Mouse (Mus musculus): ENCODE measurements around the gene Lamc2. TPM values are rescaled to one million over a fixed set of nuclear protein-coding genes. Genes with fewer than 3 reads are reported as not detected.

The Lamc2 gene
- polyA plus RNA-seq, 1 experiment from 2014 or later = 3.3 TPM

DNA sequence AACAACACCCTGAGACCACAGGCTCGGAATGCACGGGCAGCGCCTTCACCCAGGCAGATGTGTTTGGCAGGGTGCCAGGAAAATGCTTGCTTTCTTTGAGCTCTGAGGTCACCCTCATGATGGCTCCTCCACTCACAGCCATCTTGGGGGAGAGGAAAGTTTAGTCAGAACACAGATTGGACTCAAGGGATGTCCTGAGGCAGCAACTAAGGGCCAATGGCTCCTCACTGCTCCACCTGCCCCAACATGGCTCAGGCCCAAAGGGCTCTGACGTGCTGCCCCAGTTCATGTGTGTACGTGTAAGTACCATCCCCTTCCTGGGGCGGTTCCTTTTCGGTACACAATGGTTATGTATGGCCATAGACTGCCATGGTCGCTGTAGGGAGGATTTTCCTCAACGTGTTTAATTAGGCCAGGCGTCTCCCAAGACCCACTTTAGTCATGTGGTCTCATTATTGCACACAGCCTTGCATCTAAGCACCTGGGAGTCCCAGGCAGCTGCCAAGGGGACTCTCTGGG, 32.6 kb downstream of the Lamc2 start:
- Histone ChIP-seq H3K9ac (ENCODE audit: low read depth, low read length) (no peak overlapping the region), H3K27ac (ENCODE audit: low read depth, low read length) (no peak overlapping the region), H3K36me3 (ENCODE audit: control insufficient read depth, insufficient read depth) (no peaks in the 10 kb centered on the region), H3K4me2 (replicated peaks; ENCODE audit: low read depth) (no peak overlapping the region), H3K4me3 (ENCODE audit: low read depth, low read length) (no peak overlapping the region), H3K27me3 (replicated peaks; ENCODE audit: control insufficient read depth, insufficient read depth, low read length) (no peaks in the 10 kb centered on the region), H3K4me1 (replicated peaks; ENCODE audit: control insufficient read depth, insufficient read depth, low read length) (no peaks in the 10 kb centered on the region), H3K9me3 (ENCODE audit: control insufficient read depth) (no peaks in the 10 kb centered on the region)
- no peak for TF ChIP-seq CTCF (IDR thresholded peaks at IDR 0.05; ENCODE audit: low read depth)
- 53% methylated on average over 10 of the region's 10 CpGs for WGBS
- no peak for ATAC-seq

DNA sequence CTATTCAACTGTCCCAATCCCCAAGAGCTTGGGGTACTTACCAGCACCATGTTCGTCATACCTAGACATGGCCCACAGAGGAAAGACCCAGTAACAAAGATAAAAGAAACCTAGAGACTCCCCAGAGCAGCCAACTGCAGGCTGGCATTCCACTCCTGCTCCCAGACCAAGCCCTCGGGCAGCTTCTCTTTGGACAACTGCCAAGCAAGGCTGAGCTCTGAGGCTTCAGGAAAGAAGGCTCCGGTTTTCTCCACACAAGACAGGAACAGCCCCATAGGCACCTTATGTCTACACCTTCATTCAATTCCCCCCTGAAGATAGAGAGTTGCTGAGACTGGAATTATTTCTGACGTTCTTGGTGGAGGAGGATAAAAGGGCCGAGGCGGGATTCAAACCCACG, 33.7 kb downstream of the Lamc2 start:
- no peaks in the 10 kb centered on the region for H3K36me3 ChIP-seq (ENCODE audit: control insufficient read depth, insufficient read depth)
- H3K27me3 ChIP-seq (replicated peaks; ENCODE audit: control insufficient read depth, insufficient read depth, low read length) = no peaks in the 10 kb centered on the region
- no peaks in the 10 kb centered on the region for H3K9me3 ChIP-seq (ENCODE audit: control insufficient read depth)
- ATAC-seq = no peak
- no peak overlapping the region for H3K9ac ChIP-seq (ENCODE audit: low read depth, low read length)
- no peaks in the 10 kb centered on the region for H3K4me1 ChIP-seq (replicated peaks; ENCODE audit: control insufficient read depth, insufficient read depth, low read length)
- H3K4me2 ChIP-seq (replicated peaks; ENCODE audit: low read depth) = no peak overlapping the region
- 71% methylated on average over 7 of the region's 7 CpGs for WGBS
- no peak overlapping the region for H3K27ac ChIP-seq (ENCODE audit: low read depth, low read length)
- no peak for TF ChIP-seq CTCF (IDR thresholded peaks at IDR 0.05; ENCODE audit: low read depth)
- no peak overlapping the region for H3K4me3 ChIP-seq (ENCODE audit: low read depth, low read length)

DNA sequence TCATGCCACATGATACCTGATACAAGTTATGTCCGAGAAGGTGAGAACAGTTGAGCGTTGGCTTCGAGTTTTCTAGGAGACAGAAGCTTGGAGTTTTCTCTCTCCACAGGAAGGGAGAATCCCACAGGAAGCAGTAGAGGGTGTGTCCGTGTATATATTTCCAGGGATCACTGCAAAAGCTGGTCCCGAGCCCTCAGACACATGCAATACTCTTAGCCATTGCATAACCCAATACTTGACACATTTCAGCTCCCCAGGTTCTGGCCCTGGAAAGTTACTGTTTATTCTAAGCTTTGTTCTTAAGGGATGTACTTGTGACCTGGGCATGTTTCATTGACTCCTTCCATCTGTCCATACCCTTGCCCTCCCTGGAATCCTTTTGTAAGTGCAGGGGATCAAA, 40.5 kb downstream of the Lamc2 start:
- Histone ChIP-seq H3K4me2 (replicated peaks; ENCODE audit: low read depth) (no peak overlapping the region), H3K27ac (ENCODE audit: low read depth, low read length) (no peak overlapping the region), H3K9me3 (ENCODE audit: control insufficient read depth) (no peaks in the 10 kb centered on the region), H3K4me3 (ENCODE audit: low read depth, low read length) (no peak overlapping the region), H3K4me1 (replicated peaks; ENCODE audit: control insufficient read depth, insufficient read depth, low read length) (no peaks in the 10 kb centered on the region), H3K36me3 (ENCODE audit: control insufficient read depth, insufficient read depth) (no peaks in the 10 kb centered on the region), H3K27me3 (replicated peaks; ENCODE audit: control insufficient read depth, insufficient read depth, low read length) (no peaks in the 10 kb centered on the region), H3K9ac (ENCODE audit: low read depth, low read length) (no peak overlapping the region)
- ATAC-seq = no peak
- 67% methylated on average over 5 of the region's 5 CpGs for WGBS
- no peak for TF ChIP-seq CTCF (IDR thresholded peaks at IDR 0.05; ENCODE audit: low read depth)

DNA sequence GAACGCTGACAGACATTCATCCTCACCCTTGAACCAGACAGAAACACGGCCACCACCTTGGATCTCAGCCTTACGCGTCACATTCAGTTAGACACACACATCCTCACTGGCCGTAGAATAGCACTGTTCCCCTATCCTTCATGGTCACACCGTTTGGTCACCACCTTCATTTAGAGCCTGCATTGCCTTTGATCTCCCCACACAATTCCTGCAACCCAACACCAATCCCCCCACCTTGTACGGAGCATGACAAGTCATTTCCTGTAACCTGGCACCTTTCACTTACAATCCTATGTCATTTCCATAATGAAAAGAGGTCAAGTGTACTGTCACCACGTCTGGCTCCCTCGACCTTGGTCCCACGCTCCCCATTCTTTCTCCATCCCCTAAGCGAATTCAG, 42.2 kb downstream of the Lamc2 start:
- H3K4me2 ChIP-seq (replicated peaks; ENCODE audit: low read depth) = no peak overlapping the region
- WGBS = 76% methylated on average over 11 of the region's 11 CpGs
- no peaks in the 10 kb centered on the region for H3K9me3 ChIP-seq (ENCODE audit: control insufficient read depth)
- no peaks in the 10 kb centered on the region for H3K36me3 ChIP-seq (ENCODE audit: control insufficient read depth, insufficient read depth)
- no peak overlapping the region for H3K27ac ChIP-seq (ENCODE audit: low read depth, low read length)
- no peak overlapping the region for H3K4me3 ChIP-seq (ENCODE audit: low read depth, low read length)
- ATAC-seq = no peak
- peaks cover 3% of the 10 kb centered on the region; the same call in 1 of the 2 replicates for H3K4me1 ChIP-seq (replicated peaks; ENCODE audit: control insufficient read depth, insufficient read depth, low read length)
- no peak overlapping the region for H3K9ac ChIP-seq (ENCODE audit: low read depth, low read length)
- no peaks in the 10 kb centered on the region for H3K27me3 ChIP-seq (replicated peaks; ENCODE audit: control insufficient read depth, insufficient read depth, low read length)
- TF ChIP-seq CTCF (IDR thresholded peaks at IDR 0.05; ENCODE audit: low read depth) = no peak

DNA sequence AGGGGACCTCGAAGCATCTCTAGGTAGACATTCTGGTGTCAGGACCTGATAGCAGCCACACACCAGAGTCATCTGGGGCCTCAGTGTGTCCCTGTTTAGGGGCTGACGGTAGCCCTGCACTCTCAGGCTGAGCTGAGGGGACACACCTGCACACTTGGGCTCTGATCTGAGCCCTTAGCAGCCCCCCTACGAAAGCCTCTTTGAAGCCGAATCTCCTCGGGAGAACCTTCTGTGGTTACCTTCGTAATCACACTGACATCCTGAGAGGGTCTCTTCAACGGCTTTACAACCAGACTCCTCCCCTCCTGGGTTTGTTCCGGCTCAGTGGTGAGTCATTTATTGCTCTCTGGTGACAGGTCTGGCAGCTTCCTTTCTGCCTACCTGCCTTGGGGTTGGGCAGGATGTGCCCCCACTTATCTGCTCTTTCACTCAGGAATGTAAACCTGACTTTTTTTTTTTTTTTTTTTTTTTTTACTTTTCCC, 45.5 kb downstream of the Lamc2 start:
- no peaks in the 10 kb centered on the region for H3K27me3 ChIP-seq (replicated peaks; ENCODE audit: control insufficient read depth, insufficient read depth, low read length)
- H3K36me3 ChIP-seq (ENCODE audit: control insufficient read depth, insufficient read depth) = no peaks in the 10 kb centered on the region
- H3K4me3 ChIP-seq (ENCODE audit: low read depth, low read length) = peak overlapping the region; percentile 17; the same call in 1 of the 2 replicates
- ATAC-seq = peak; percentile 88
- H3K4me2 ChIP-seq (replicated peaks; ENCODE audit: low read depth) = peak overlapping the region; percentile 57
- peaks cover 3% of the 10 kb centered on the region; the same call in 1 of the 2 replicates for H3K4me1 ChIP-seq (replicated peaks; ENCODE audit: control insufficient read depth, insufficient read depth, low read length)
- no peak overlapping the region for H3K27ac ChIP-seq (ENCODE audit: low read depth, low read length)
- 7% methylated on average over 8 of the region's 8 CpGs for WGBS
- no peak overlapping the region for H3K9ac ChIP-seq (ENCODE audit: low read depth, low read length)
- H3K9me3 ChIP-seq (ENCODE audit: control insufficient read depth) = no peaks in the 10 kb centered on the region
- TF ChIP-seq CTCF (IDR thresholded peaks at IDR 0.05; ENCODE audit: low read depth) = no peak

DNA sequence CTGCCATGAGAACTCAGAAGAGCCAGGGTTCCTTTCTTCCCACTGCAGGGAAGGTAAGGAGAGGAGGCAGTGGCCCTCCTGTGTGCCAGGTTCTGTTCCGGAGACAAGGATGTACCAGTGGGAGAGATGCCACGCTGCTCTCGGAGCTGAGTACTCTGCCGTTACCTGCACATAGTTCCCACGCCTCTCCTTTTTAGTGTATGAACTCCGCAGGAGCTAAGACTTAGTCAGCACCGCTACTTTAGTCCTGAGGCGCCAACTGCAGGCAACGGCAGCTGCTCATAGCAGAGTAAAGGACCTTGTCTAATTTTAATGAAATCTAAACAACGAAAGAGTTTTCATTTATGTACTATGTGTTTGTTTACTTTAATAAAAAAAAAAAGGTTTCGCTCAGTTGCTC, 46.0 kb downstream of the Lamc2 start:
- no peak for ATAC-seq
- Histone ChIP-seq H3K27ac (ENCODE audit: low read depth, low read length) (no peak overlapping the region), H3K9ac (ENCODE audit: low read depth, low read length) (no peak overlapping the region), H3K4me1 (replicated peaks; ENCODE audit: control insufficient read depth, insufficient read depth, low read length) (peaks cover 3% of the 10 kb centered on the region; the same call in 1 of the 2 replicates), H3K4me2 (replicated peaks; ENCODE audit: low read depth) (peak overlapping the region; percentile 57), H3K27me3 (replicated peaks; ENCODE audit: control insufficient read depth, insufficient read depth, low read length) (no peaks in the 10 kb centered on the region), H3K36me3 (ENCODE audit: control insufficient read depth, insufficient read depth) (no peaks in the 10 kb centered on the region), H3K4me3 (ENCODE audit: low read depth, low read length) (no peak overlapping the region), H3K9me3 (ENCODE audit: control insufficient read depth) (no peaks in the 10 kb centered on the region)
- no peak for TF ChIP-seq CTCF (IDR thresholded peaks at IDR 0.05; ENCODE audit: low read depth)
- WGBS = 46% methylated on average over 11 of the region's 11 CpGs
